Mouse (Mus musculus) forebrain, postnatal 0 days (tissue): ENCODE results near the gene Pik3c2b. TPM values are rescaled to one million over a fixed set of nuclear protein-coding genes. Genes with fewer than 3 reads are reported as not detected.
"Not testable (repeated sequence)": the region's sequence is repeated elsewhere in the genome, so short reads cannot be mapped to it uniquely, and the experiment has no call there.

Experiments used
- ATAC-seq: fragments of 200-750 bp; cut with Nextera tagmentation; 2 replicates; pipeline ENCODE4 v1.8.0; 2017; ENCODE audit warnings: mild to moderate bottlenecking, moderate library complexity
- DNase-seq: peaks from one replicate; pipeline ENCODE4 v3.0.0-alpha.2; 2015
- H3K27ac ChIP-seq: fragments of 300-500 bp; sonication (generic); 2 replicates; pipeline ENCODE4 v1.5.1; 2014; ENCODE audit warnings: low read depth, mild to moderate bottlenecking, antibody characterized with exemption, low read length, moderate library complexity, mixed read lengths
- H3K27me3 ChIP-seq: fragments of 300-500 bp; sonication (generic); 2 replicates; pipeline ENCODE4 v1.6.1; 2014; ENCODE audit warnings: mild to moderate bottlenecking, low read length, mixed read lengths; ENCODE audit not compliant: insufficient read depth
- H3K36me3 ChIP-seq: fragments of 300-500 bp; sonication (generic); 2 replicates; pipeline ENCODE4 v1.6.1; 2014; ENCODE audit warnings: mild to moderate bottlenecking, moderate library complexity; ENCODE audit not compliant: insufficient read depth
- H3K4me1 ChIP-seq: fragments of 300-500 bp; sonication (generic); 2 replicates; pipeline ENCODE4 v1.6.1; 2014; ENCODE audit warnings: antibody characterized with exemption; ENCODE audit not compliant: insufficient read depth
- H3K4me2 ChIP-seq: fragments of 300-500 bp; sonication (generic); 2 replicates; pipeline ENCODE4 v1.6.1; 2014; ENCODE audit warnings: low read depth, mild to moderate bottlenecking, moderate library complexity
- H3K4me3 ChIP-seq: fragments of 300-500 bp; sonication (generic); 2 replicates; pipeline ENCODE4 v1.5.1; 2014; ENCODE audit warnings: low read depth, low read length, mixed read lengths
- H3K9ac ChIP-seq: fragments of 300-500 bp; sonication (generic); 2 replicates; pipeline ENCODE4 v1.6.1; 2014; ENCODE audit warnings: mild to moderate bottlenecking
- H3K9me3 ChIP-seq: fragments of 300-500 bp; sonication (generic); 2 replicates; pipeline ENCODE4 v1.6.1; 2016; ENCODE audit warnings: low read length
- CTCF ChIP-seq: sonication (generic); IDR thresholded peaks from 2 replicates; pipeline ENCODE4 v1.5.1; 2016; ENCODE audit warnings: antibody characterized with exemption, control low read depth, low read depth
- WGBS: fragments of 180-500 bp; shearing (Covaris S2); extraction: QIAGEN DNeasy Blood & Tissue Kit; methylation state at CpG from one replicate; pipeline ENCODE4 v1.1.7; 2014; 5-methylcytosine and 5-hydroxymethylcytosine counted together
- polyA plus RNA-seq: library from polyadenylated mRNA; unstranded; fragments of >200 nt; fragmentation: Nextera tagmentation; extraction: Ambion mirVana; gene quantifications from 2 replicates; pipeline ENCODE4 v1.2.1, GENCODE M21; 2015
- total RNA-seq: library from RNA; depleted of rRNA; stranded (reverse); fragments of >200 nt; gene quantifications from 2 replicates; pipeline ENCODE4 v1.2.3, GENCODE M21; 2014

Gene Pik3c2b
- total and polyA plus RNA-seq, 2 experiments from 2014 or later, result 7.2 to 17.1 TPM

DNA sequence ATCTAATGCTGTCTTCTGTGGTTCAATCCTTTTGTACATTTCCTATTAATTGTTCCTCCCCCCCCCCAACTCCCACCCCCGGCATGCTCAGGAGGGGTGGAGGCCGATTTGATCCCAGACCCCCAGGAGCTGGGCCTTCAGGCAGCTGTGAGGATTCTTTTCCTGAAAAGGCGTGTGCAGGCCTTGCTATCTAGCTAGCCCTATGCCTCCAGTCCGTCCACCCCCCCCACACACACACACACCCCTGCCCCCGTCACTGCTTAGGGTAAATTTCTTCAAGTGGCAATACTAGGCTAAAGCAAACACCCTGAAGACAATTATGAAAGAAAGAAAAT lies 12.5 kb upstream of the Pik3c2b start:
- DNase-seq (no peak), ATAC-seq (0 out of 2 replicates have a peak, but pooled peaks have one; percentile 2)
- TF ChIP-seq CTCF, result no peak
- Histone ChIP-seq H3K9ac (peak overlapping the region; percentile 34), H3K36me3 (no peaks in the 10 kb centered on the region), H3K4me2 (peak overlapping the region; percentile 44), H3K4me3 (peak overlapping the region; percentile 50), H3K27me3 (no peaks in the 10 kb centered on the region), H3K27ac (no peak overlapping the region; the same call in 1 of the 2 replicates), H3K4me1 (no peaks in the 10 kb centered on the region), H3K9me3 (no peaks in the 10 kb centered on the region)
- 8% methylated on average over 5 of the region's 5 CpGs for WGBS

DNA sequence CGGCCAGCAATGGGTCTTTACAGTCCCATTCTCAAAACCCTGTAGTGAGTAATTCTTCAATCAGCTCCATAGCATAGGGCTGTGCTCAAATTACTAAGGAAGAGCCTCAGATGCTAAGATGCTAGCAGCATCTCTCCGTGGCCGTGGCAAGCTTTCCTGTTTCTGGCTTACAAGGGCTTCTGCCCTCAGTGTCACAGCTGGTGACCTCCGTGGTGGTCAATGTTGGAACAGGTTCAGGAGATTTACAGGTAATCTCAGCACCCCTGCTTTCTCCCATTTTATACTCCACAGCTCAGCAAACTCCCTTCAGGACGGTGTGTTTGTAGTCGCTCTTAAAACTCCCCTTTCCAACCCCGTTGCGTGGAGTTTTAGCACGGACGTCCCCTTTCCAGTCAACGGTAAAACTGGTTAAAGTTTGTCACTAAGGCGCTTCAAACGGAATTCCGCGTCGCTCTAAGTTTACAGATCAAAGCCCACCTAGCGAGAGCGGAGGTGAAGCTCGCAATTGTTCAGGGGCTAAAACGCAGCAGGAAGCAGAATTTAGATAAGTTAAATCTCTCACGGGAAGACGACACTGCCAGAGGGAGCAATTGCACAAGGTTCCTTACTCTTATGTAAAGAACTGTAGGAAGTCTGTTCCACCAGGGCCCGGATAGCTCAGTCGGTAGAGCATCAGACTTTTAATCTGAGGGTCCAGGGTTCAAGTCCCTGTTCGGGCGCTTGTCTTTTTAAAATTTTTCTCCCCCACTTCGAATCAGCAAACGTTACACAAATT lies 12.0 kb upstream of the Pik3c2b start:
- H3K36me3 ChIP-seq, result no peaks in the 10 kb centered on the region
- under 1% methylated on average over 28 of the region's 28 CpGs for WGBS
- H3K4me1 ChIP-seq, result no peaks in the 10 kb centered on the region
- DNase-seq (peak; percentile 94), ATAC-seq (peak; percentile 92)
- peak overlapping the region; percentile 51; the same call in 1 of the 2 replicates for H3K27ac ChIP-seq
- H3K4me3 ChIP-seq, result peak overlapping the region; percentile 50
- no peaks in the 10 kb centered on the region for H3K27me3 ChIP-seq
- peak overlapping the region; percentile 44 for H3K4me2 ChIP-seq
- TF ChIP-seq CTCF, result 0 out of 2 replicates have a peak, but pooled peaks have one; percentile 3
- peak overlapping the region; percentile 34 for H3K9ac ChIP-seq
- H3K9me3 ChIP-seq, result no peaks in the 10 kb centered on the region

DNA sequence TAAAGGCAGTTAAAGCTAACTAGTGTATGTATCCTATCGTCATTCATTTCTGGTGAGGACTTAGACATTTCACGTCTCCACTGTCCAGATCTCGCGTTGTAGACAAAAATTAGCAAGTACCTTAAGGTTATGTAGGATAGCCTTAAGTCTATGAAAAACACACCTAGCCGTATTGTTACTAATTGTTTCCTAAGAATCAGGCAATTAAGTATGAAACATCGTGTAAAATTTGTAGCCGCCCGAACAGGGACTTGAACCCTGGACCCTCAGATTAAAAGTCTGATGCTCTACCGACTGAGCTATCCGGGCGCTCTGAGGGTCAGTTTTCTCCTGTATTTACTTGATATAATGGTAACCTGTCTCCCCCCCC lies 11.4 kb upstream of the Pik3c2b start:
- H3K4me2 ChIP-seq, result peak overlapping the region; percentile 44
- WGBS, result 1% methylated on average over 11 of the region's 11 CpGs
- no peaks in the 10 kb centered on the region for H3K27me3 ChIP-seq
- ATAC-seq, result peak; percentile 78
- H3K4me1 ChIP-seq, result no peaks in the 10 kb centered on the region
- no peak for DNase-seq
- peak overlapping the region; percentile 51; the same call in 1 of the 2 replicates for H3K27ac ChIP-seq
- peak overlapping the region; percentile 50 for H3K4me3 ChIP-seq
- no peak overlapping the region for H3K9ac ChIP-seq
- TF ChIP-seq CTCF, result no peak
- H3K36me3 ChIP-seq, result no peaks in the 10 kb centered on the region
- no peaks in the 10 kb centered on the region for H3K9me3 ChIP-seq

DNA sequence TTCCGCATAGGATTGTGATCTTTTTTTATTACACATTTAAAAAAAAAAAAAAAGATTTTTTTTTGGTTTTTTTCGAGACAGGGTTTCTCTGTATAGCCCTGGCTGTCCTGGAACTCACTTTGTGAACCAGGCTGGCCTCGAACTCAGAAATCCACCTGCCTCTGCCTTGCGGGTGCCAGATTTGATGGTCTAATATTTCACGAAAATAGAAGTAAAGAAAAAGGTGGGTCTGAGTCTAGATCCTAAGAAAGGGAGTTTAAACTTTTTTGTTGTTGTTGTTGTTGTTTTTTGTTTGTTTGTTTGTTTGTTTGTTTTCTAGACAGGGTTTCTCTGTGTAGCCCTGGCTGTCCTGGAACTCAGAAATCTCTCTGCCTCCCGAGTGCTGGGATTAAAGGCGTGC lies 10.8 kb upstream of the Pik3c2b start:
- not testable (repeated sequence) for ATAC-seq, DNase-seq, H3K27me3 ChIP-seq, H3K9me3 ChIP-seq, H3K9ac ChIP-seq, H3K27ac ChIP-seq, H3K4me1 ChIP-seq, H3K4me3 ChIP-seq, H3K36me3 ChIP-seq, H3K4me2 ChIP-seq
- WGBS, result 70% methylated on average over 7 of the region's 7 CpGs

DNA sequence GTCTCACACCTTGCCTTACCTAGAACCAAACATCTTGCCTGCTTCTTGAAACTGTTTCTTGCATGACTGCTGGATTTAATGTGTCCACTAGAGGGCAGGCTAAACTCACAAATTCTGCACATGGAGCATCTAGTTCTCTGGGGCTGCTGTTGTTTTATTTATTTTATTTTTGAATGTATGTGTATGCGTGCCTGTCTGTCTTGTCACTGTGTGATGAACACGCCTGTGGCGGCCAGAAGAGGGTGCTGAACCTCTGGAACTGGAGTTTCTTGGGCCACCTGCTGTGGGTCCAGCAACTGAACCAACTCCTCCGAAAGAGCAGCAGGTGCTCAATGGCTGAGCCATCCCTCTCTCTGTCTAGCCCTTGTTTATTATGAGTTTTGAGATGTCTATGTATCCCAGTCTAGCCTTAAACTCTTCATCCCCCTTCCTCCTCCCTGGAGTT lies 5.9 kb upstream of the Pik3c2b start:
- Histone ChIP-seq H3K9me3 (no peaks in the 10 kb centered on the region), H3K27ac (no peak overlapping the region), H3K27me3 (no peaks in the 10 kb centered on the region), H3K9ac (no peak overlapping the region), H3K4me1 (no peaks in the 10 kb centered on the region), H3K36me3 (no peaks in the 10 kb centered on the region), H3K4me3 (no peak overlapping the region), H3K4me2 (no peak overlapping the region)
- peak; percentile 91 for ATAC-seq
- DNase-seq, result peak; percentile 89
- peak; percentile 95 for TF ChIP-seq CTCF
- 5% methylated on average over 4 of the region's 4 CpGs for WGBS

DNA sequence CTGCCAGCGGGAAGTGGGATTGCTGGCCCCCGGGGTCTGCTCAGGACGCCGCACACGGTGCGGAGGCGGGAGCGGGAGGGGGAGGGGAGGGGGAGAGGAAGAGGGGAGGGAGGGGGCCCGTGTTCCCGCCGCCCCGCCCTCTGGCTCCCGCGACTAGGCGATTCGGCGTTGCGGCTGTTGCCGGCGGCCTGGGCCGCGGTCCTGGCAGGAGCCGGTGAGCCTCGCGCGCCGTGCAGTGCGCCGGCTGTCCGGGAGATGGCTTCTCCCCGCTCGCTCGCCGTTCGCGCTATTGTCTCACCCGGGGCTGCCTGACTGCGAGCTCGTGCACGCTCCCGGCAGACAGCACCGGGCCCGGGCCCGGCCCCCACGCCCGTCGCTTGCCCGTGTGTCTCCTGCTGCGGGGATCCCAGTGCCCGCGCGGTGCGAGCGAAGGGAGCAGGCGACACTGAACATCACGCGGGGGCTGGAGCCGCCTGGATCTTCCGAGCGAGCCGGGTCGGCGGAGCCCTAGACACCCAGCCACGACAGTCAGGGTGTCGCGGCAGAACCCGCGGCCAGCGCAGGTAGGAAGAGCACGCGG lies 484 bp downstream of the Pik3c2b start:
- under 1% methylated on average over 56 of the region's 71 CpGs for WGBS
- peak; percentile 95 for ATAC-seq
- peaks cover 22% of the 10 kb centered on the region for H3K4me1 ChIP-seq
- DNase-seq, result peak; percentile 85
- H3K4me2 ChIP-seq, result peak overlapping the region; percentile 72
- H3K27me3 ChIP-seq, result no peaks in the 10 kb centered on the region
- no peaks in the 10 kb centered on the region for H3K36me3 ChIP-seq
- peak overlapping the region; percentile 95 for H3K27ac ChIP-seq
- peak; percentile 61 for TF ChIP-seq CTCF
- H3K4me3 ChIP-seq, result peak overlapping the region; percentile 91
- no peaks in the 10 kb centered on the region for H3K9me3 ChIP-seq
- H3K9ac ChIP-seq, result peak overlapping the region; percentile 99

DNA sequence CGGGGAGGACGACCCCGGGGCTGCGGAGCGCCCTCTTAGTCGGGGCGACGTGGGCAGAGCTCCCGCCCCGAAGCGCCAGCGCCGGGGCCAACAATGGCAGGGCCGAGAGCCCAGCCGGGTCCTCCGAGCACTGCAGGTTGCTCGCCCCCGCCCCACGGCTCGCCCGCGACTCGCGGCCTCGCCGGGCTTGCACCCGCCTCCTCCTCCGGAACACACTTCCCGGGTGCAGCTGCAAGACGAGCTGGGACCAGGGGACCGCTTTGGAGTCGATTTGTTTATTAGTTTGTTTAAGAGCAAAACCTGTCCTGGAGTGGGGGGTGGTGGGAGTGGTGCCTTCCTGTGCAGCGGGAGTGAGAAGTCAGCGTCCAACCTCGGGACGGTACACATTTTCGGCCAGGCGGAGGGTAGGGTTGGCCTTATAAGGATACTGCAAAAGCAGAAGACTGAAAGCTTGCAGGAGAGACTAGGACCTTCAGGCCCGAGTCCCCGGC lies 1.0 kb downstream of the Pik3c2b start:
- no peak for TF ChIP-seq CTCF

More for the DNA sequence above, 1.0 kb downstream of the Pik3c2b start:
- Histone ChIP-seq H3K9me3 (no peaks in the 10 kb centered on the region), H3K4me3 (peak overlapping the region; percentile 91), H3K4me2 (peak overlapping the region; percentile 72), H3K9ac (peak overlapping the region; percentile 99), H3K27me3 (no peaks in the 10 kb centered on the region), H3K4me1 (peaks cover 22% of the 10 kb centered on the region), H3K36me3 (no peaks in the 10 kb centered on the region), H3K27ac (peak overlapping the region; percentile 95)
- ATAC-seq (peak; percentile 69), DNase-seq (peak; percentile 67)
- under 1% methylated on average over 39 of the region's 40 CpGs for WGBS
